Mouse (Mus musculus) adrenal gland, postnatal 36 days (tissue): ENCODE data around the gene Ppif. TPM values are rescaled to one million over a fixed set of nuclear protein-coding genes. Genes with fewer than 3 reads are reported as not detected.

Experiments
- DNase-seq, 2 experiments: peaks; one replicate each; pipeline ENCODE4 v3.0.0; 2021; ENCODE audit warnings: mixed read lengths in 1 of 2
- long read RNA-seq, 2 experiments: library from polyadenylated mRNA; stranded (forward); transcript quantifications; one replicate each; pipeline ENCODE4 v2.0.0; 2021; ENCODE audit warnings: borderline sequencing depth in 2 of 2
- total RNA-seq, 2 experiments: library from RNA; stranded (reverse); gene quantifications; 2 replicates each; pipeline ENCODE4 v1.2.3; 2021

The Ppif gene
- total RNA-seq = 10 to 100 TPM; 24.4 to 27.7 TPM
- long read RNA-seq, experiment 1, transcript Ppif-201 (6 exons, 1,549 nt) = major isoform, 38 of 43 reads
- long read RNA-seq, experiment 1, partial matches to known transcripts = 4 of 43 reads
- long read RNA-seq, experiment 1, other reads (novel, unspliced or antisense) = 1 of 43 reads
- long read RNA-seq, experiment 2, transcript Ppif-201 (6 exons, 1,549 nt) = major isoform, 25 of 28 reads
- long read RNA-seq, experiment 2, partial matches to known transcripts = 2 of 28 reads
- long read RNA-seq, experiment 2, other reads (novel, unspliced or antisense) = 1 of 28 reads

- DNase-seq = peak; percentile 97
These were observed at the start of gene Ppif for GRCm38 (mm10) chr14:25693888-25694568. Gene Ppif, plus strand, starts transcription at chr14:25694154.

GRCm38 (mm10) chr14:25645717-25646116, 48.2 kb upstream of the Ppif start:
- DNase-seq = no peak

GRCm38 (mm10) chr14:25646161-25646621, 47.8 kb upstream of the Ppif start:
- DNase-seq = peak; percentile 57 to 76

- no peak for DNase-seq
These were observed 42.8 kb upstream of the Ppif start for GRCm38 (mm10) chr14:25651131-25651530.

GRCm38 (mm10) chr14:25651905-25652304, 42.0 kb upstream of the Ppif start:
- no peak for DNase-seq

- DNase-seq = no peak
These were observed 39.4 kb upstream of the Ppif start for GRCm38 (mm10) chr14:25654401-25655197.

- DNase-seq = no peak
These were observed 33.3 kb upstream of the Ppif start for GRCm38 (mm10) chr14:25660661-25661060.

- no peak for DNase-seq
These were observed 32.6 kb upstream of the Ppif start for GRCm38 (mm10) chr14:25661185-25661920.

- no peak for DNase-seq
These were observed 30.2 kb upstream of the Ppif start for GRCm38 (mm10) chr14:25663649-25664309.

GRCm38 (mm10) chr14:25664310-25664695, 29.7 kb upstream of the Ppif start:
- DNase-seq = no peak

GRCm38 (mm10) chr14:25665314-25665970, 28.5 kb upstream of the Ppif start:
- DNase-seq = no peak

GRCm38 (mm10) chr14:25666668-25667376, 27.1 kb upstream of the Ppif start:
- no peak for DNase-seq

GRCm38 (mm10) chr14:25667587-25667986, 26.4 kb upstream of the Ppif start:
- DNase-seq = no peak

GRCm38 (mm10) chr14:25679625-25680024, 14.3 kb upstream of the Ppif start:
- no peak for DNase-seq

GRCm38 (mm10) chr14:25682020-25682419, 11.9 kb upstream of the Ppif start:
- no peak for DNase-seq

- no peak for DNase-seq
These were observed 7.6 kb upstream of the Ppif start for GRCm38 (mm10) chr14:25686216-25686945.

GRCm38 (mm10) chr14:25686983-25687901, 6.7 kb upstream of the Ppif start:
- no peak for DNase-seq

GRCm38 (mm10) chr14:25693271-25693887, 575 bp upstream of the Ppif start:
- no peak for DNase-seq
